8 mouse cellular contexts compared by ENCODE assay signal in genomic region chr11:21091428-21092405, GRCm38 (mm10). TPM values are rescaled to one million over a fixed set of nuclear protein-coding genes. Genes with fewer than 3 reads are reported as not detected.
A peak's percentile ranks its signal among the peaks of the same experiment; 100 is the strongest.
DNase-seq lines count a peak whose midpoint lies in the region; ATAC-seq and TF ChIP-seq lines count a peak whose summit lies in the region.

No protein-coding gene starts in this region.

- no peaks in the 10 kb centered on the region for H3K9me3 ChIP-seq in MEL (replicated peaks; ENCODE audit: insufficient read depth, low read length)
- H3K9me3 ChIP-seq in forebrain, embryonic 13.5 days (replicated peaks): no peaks in the 10 kb centered on the region
- H3K9me3 ChIP-seq in lung, postnatal 0 days (ENCODE audit: low read length): no peaks in the 10 kb centered on the region

- H3K27me3 ChIP-seq in MEL (ENCODE audit: control insufficient read depth in 1 of 2, insufficient read depth in 2 of 2, low read length in 2 of 2): 0 out of 4 replicates have a peak, but pooled peaks cover 0 to 1% of the 10 kb centered on the region in 2 experiments
- H3K27me3 ChIP-seq in forebrain, embryonic 13.5 days: no peaks in the 10 kb centered on the region
- no peaks in the 10 kb centered on the region for H3K27me3 ChIP-seq in lung, postnatal 0 days (replicated peaks; ENCODE audit: insufficient read depth, low read length)

- WGBS in forebrain, embryonic 13.5 days: under 1% methylated on average over 71 of the region's 99 CpGs
- WGBS in lung, postnatal 0 days: under 1% methylated on average over 57 of the region's 99 CpGs

- no peak for TF ChIP-seq EP300 in MEL (IDR thresholded peaks at IDR 0.05; ENCODE audit: low read depth in 1 of 2, low read length in 2 of 2)
- 0 out of 2 replicates have a peak, but pooled peaks have one; percentile 9 for TF ChIP-seq EP300 in lung, postnatal 0 days (IDR thresholded peaks at IDR 0.05)

- H3K79me2 ChIP-seq in MEL (ENCODE audit: control insufficient read depth, insufficient read depth, low read length, poor library complexity): peaks cover 26% of the 10 kb centered on the region

- intact Hi-C loops in heart, postnatal 10 days (cut with DNase I): loop anchor here (2.0 to 5.0 kb wide), 3 partner anchors 86 to 299 kb away; no protein-coding TSS in a partner anchor

- TF ChIP-seq POLR2A in MEL (IDR thresholded peaks at IDR 0.05; ENCODE audit: control insufficient read depth in 1 of 2, insufficient read depth in 1 of 2, low read depth in 1 of 2, low read length in 2 of 2, poor library complexity in 1 of 2): 0 out of 4 replicates have a peak, but pooled peaks of 1 of the 2 experiments have one; percentile 0

- peak overlapping the region; percentile 60 for H3K27ac ChIP-seq in MEL (ENCODE audit: control insufficient read depth, low read depth, low read length)
- peak overlapping the region; percentile 100 for H3K27ac ChIP-seq in forebrain, embryonic 13.5 days
- peak overlapping the region; percentile 99 for H3K27ac ChIP-seq in lung, postnatal 0 days (ENCODE audit: low read length)

- DNase-seq in MEL (ENCODE audit: low read depth, low spot score): peak; percentile 62
- peak; percentile 38 for DNase-seq in c-Kit-positive CD71-positive TER-119-positive erythroid progenitor cells, embryonic 14.5 days (ENCODE audit: low spot score)
- DNase-seq in heart, postnatal 10 days: peak; percentile 70 to 72
- DNase-seq in layer of hippocampus, adult 9-11 months: peak; percentile 56
- peak; percentile 72 for DNase-seq in lung, postnatal 0 days (ENCODE audit: low spot score)
- DNase-seq in ovary, postnatal 14 days (ENCODE audit: low spot score): peak; percentile 58
- peak; percentile 11 for DNase-seq in urinary bladder, postnatal 10 days (ENCODE audit: low spot score)

- H3K4me3 ChIP-seq in MEL (ENCODE audit: control insufficient read depth in 1 of 2, insufficient read depth in 1 of 2, low read depth in 2 of 2, low read length in 2 of 2): peak overlapping the region; percentile 83 to 92
- peak overlapping the region; percentile 87 for H3K4me3 ChIP-seq in forebrain, embryonic 13.5 days
- H3K4me3 ChIP-seq in lung, postnatal 0 days (ENCODE audit: low read depth, low read length): peak overlapping the region; percentile 100

- no peak for TF ChIP-seq RAD21 in MEL (IDR thresholded peaks at IDR 0.05; ENCODE audit: low read depth, low read length)

- TF ChIP-seq CTCF in MEL (IDR thresholded peaks at IDR 0.05 in 2 of 3, conservative IDR thresholded peaks at IDR 0.05 in 1 of 3; ENCODE audit: control insufficient read depth in 1 of 3, insufficient read depth in 1 of 3, low read depth in 2 of 3, low read length in 3 of 3, poor library complexity in 1 of 3, severe bottlenecking in 1 of 3): peak in 1 of 3 experiments; percentile 12; a peak in 2 of 6 replicates
- TF ChIP-seq CTCF in lung, postnatal 0 days (IDR thresholded peaks at IDR 0.05): no peak

- H3K9ac ChIP-seq in MEL (ENCODE audit: control insufficient read depth, low read depth, low read length, poor library complexity, severe bottlenecking): peak overlapping the region; percentile 95
- H3K9ac ChIP-seq in forebrain, embryonic 13.5 days: peak overlapping the region; percentile 99
- H3K9ac ChIP-seq in lung, postnatal 0 days (replicated peaks; ENCODE audit: low read depth): peak overlapping the region; percentile 94

- ATAC-seq in forebrain, embryonic 13.5 days: peak; percentile 75
- ATAC-seq in lung, postnatal 0 days: peak; percentile 54

- H3K4me1 ChIP-seq in MEL (ENCODE audit: control insufficient read depth in 1 of 2, insufficient read depth in 2 of 2, low read length in 2 of 2): peaks cover 6 to 10% of the 10 kb centered on the region in 2 experiments; a peak in 3 of 4 replicates
- peaks cover 17% of the 10 kb centered on the region for H3K4me1 ChIP-seq in forebrain, embryonic 13.5 days
- peaks cover 8% of the 10 kb centered on the region; the same call in 1 of the 2 replicates for H3K4me1 ChIP-seq in lung, postnatal 0 days (ENCODE audit: insufficient read depth, low read depth, low read length)

- peak overlapping the region; percentile 66 for H3K4me2 ChIP-seq in forebrain, embryonic 13.5 days
- H3K4me2 ChIP-seq in lung, postnatal 0 days (replicated peaks; ENCODE audit: low read depth, low read length): peak overlapping the region; percentile 65

- H3K36me3 ChIP-seq in MEL (ENCODE audit: control insufficient read depth in 1 of 2, insufficient read depth in 2 of 2, low read length in 2 of 2): peaks cover 0 to 9% of the 10 kb centered on the region in 2 experiments; a peak in 2 of 4 replicates
- peaks cover 2% of the 10 kb centered on the region; the same call in 1 of the 2 replicates for H3K36me3 ChIP-seq in forebrain, embryonic 13.5 days (ENCODE audit: poor library complexity, severe bottlenecking)
- no peaks in the 10 kb centered on the region for H3K36me3 ChIP-seq in lung, postnatal 0 days (ENCODE audit: insufficient read depth, low read length)

TF ChIP-seq in MEL, 35 proteins besides CTCF, POLR2A, EP300 and RAD21:
- peak; percentile 2; the same call in 1 of the 2 replicates for TF ChIP-seq MAX (IDR thresholded peaks at IDR 0.05; ENCODE audit: low read length)
- TF ChIP-seq POLR2AphosphoS2 (IDR thresholded peaks at IDR 0.05; ENCODE audit: low read length): no peak
- TF ChIP-seq TCF12 (IDR thresholded peaks at IDR 0.05; ENCODE audit: low read depth, low read length): peak; percentile 4; the same call in 1 of the 2 replicates
- TF ChIP-seq HCFC1 (IDR thresholded peaks at IDR 0.05; ENCODE audit: low read depth, low read length): peak; percentile 30; the same call in 1 of the 2 replicates
- TF ChIP-seq BHLHE40 (IDR thresholded peaks at IDR 0.05; ENCODE audit: borderline replicate concordance, low read depth, low read length): no peak
- peak; percentile 29; the same call in 1 of the 2 replicates for TF ChIP-seq UBTF (IDR thresholded peaks at IDR 0.05; ENCODE audit: borderline replicate concordance, insufficient read depth, low read depth, low read length)
- TF ChIP-seq MXI1 (IDR thresholded peaks at IDR 0.05; ENCODE audit: low read depth, low read length): no peak; the same call in 1 of the 2 replicates
- peak; percentile 7; the same call in 1 of the 2 replicates for TF ChIP-seq SIN3A (IDR thresholded peaks at IDR 0.05; ENCODE audit: low read length)
- no peak for TF ChIP-seq GABPA (IDR thresholded peaks at IDR 0.05; ENCODE audit: low read depth, low read length)

RNA-seq across cellular contexts. Expression of gene Peli1, which starts 0.6 kb away (rescaled TPM):
- total RNA-seq in MEL (2012; rRNA removed): 7.5 and 7.9 TPM in 2 replicates
- polyA plus RNA-seq in MEL (2012; ENCODE audit: insufficient read depth in 1 of 2, insufficient read length in 2 of 2, low read depth in 1 of 2, low replicate concordance in 2 of 2, missing spikeins in 1 of 2): 10 to 100 TPM in 1 of 2 experiments, not detected in 1; 11.6 TPM
- polyA plus RNA-seq in forebrain, embryonic 13.5 days (2015; fragmentation: Nextera tagmentation; extraction: Ambion mirVana): 99.0 and 106 TPM in 2 replicates
- 10 to 100 TPM; 21.0 to 23.3 TPM for total RNA-seq in heart, postnatal 10 days (2021)
- polyA plus RNA-seq in lung, postnatal 0 days (2015; fragmentation: Nextera tagmentation; extraction: Ambion mirVana): 44.8 and 46.4 TPM in 2 replicates

Comparison
In these comparisons a context has a peak if more than half of its experiments do, and no peak if none do; other contexts are left out.
1. Peak in every context shown above with its lines: DNase-seq, ATAC-seq, H3K4me3 ChIP-seq and H3K27ac ChIP-seq.
2. DNase-seq: peak in every context shown above with its lines; median percentile 72 in lung, postnatal 0 days; 71 in heart, postnatal 10 days; 62 in MEL; 58 in ovary, postnatal 14 days; 56 in layer of hippocampus, adult 9-11 months; 38 in c-Kit-positive CD71-positive TER-119-positive erythroid progenitor cells, embryonic 14.5 days; 11 in urinary bladder, postnatal 10 days.